Mouse (Mus musculus) fat pad, adult 2 months (tissue): ENCODE data around the gene Fads2.

Experiments
- DNase-seq: peaks from one replicate; pipeline ENCODE4 v3.0.0-alpha.2; 2011; ENCODE audit warnings: low read depth, low spot score; ENCODE audit errors: extremely low read depth

Fads2 gene

DNA sequence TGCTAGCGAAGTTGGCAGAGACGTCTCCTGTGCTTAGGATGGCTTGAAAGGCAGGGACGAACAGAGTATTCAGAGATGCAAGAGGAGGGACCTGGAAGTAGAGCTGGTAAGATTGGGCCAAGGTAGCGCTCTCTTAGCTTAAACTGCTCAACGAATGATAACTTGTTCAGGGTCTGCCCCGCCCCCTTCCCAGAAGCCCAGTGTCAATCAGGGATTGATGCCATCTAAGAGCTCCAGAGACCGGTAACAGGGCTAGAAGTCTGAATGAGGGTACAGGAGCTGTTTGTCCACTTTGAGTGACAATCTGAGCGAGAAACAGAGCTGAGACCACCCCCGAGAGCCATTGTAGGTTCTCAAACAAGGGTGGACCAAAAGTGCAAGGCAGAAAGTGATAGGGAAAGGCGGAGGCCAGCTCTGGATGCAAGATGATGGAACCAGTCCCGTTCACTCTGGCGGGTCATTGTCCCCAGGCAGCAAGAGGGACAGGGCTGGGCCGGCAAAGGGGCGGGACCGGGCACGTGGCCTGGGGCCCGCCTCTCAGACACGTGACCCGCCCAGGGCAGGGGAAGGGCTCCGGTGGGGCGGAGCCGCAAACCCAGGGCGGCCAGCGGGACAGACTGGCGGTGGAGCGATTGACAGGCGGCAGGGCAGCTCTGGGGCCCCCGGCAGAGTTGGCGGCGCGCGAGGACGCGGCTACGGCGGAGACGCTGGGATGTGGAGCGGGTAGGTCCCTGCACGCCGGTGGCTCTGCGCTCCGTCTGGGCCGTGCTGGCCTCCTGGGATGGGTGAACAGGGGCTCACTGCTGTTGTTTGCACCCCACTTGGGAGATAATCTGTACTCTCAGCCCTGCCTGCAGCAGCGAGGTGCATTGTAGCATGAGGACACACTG is 83.7 kb downstream of the Fads2 start:
- DNase-seq, result no peak

DNA sequence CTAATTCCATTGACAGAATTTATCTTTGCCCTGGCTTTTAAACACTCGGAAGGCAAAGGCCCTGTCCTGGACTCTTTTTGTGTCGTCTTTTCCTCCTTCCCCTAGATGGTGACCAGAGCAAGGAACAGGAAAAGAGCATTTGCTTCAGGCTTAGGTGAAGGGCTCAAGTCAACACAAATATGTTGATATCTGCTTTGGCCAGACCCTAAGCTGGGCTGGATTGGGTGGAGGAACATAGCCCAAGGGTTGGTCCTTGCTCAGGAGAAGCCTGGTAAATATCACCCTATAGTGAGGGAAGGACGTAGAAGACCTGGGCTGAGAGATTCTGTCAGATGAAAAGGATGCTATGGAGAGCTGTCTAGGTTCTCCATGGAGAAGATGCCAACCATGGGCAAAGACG is 85.4 kb downstream of the Fads2 start:
- no peak for DNase-seq

DNA sequence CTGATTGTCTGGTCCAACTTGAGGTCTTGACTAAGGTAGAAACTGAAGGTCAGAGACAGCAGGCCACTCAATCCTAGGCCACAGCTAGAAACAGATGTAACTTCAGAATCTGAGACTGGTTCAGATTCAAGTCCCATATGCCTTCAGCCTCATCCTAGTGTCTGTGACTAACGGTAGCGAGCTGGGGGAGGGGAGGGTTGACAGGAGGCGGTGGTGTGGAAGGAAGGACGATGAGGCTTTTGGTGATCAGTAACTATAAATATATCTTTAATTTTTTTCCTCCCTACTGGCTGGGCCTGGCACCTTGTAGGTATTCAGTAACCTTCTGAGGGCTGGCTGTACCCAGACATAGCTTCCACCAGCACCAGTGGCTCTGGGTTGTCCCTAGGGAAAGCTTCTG is 86.1 kb downstream of the Fads2 start:
- DNase-seq, result no peak

DNA sequence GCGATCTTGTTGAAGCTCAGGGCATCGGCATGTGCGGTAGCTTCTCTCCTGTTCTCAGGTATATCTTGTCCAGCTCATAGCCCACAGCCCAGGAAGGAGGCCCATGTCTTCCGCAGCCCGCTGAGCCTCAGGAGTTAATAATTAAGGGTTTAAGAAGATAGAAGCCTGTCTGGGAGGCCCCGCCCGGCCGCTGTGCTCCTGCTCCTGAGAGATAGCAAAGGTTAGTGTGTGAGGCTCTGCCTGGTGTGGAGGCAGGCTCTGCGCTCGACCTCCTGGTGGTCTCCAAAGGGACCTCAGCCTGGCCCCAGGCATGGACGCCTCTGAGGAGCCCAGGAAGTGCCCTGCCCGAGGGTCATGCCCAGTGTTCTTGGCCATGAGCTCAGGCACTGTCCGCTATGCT is 86.7 kb downstream of the Fads2 start:
- no peak for DNase-seq

DNA sequence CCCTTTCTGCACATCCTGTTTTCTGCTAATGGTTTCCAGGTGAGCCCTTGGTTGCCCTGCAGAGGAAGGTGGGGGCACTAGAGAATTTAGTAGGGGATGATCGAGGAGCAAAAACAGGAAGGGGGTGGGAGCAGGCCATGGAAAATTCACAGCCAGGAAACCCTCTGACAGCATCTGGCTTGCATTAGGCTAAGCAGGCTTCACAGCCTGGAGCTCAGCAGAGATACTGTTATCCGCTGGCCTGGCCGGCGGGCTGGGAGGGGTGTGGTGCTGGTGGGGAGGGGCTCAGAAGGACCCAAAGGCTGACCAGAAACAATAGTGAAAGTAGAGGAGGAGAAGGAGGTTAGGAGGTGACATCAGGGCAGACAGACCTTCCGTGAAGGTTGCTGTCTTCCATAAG is 87.6 kb downstream of the Fads2 start:
- DNase-seq, result no peak

DNA sequence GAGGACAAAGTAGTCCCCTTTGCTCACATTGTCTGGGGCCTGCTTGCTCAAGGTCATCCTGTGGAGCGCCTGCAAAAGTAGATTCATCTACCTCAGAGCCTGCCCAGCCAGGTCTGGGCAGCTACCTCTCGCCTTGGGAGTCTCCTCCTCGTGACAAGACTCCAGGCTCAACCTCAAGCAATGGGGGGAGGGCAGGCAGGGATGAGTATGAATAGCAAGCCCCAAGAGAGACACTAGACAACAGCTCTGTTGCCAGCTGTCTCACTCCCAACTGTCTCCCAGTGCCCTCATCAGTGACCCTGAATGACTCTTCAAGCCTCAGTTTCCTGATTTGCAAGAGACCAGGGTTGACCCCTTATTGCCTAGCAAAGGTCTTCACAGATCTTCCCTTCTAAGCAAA is 88.2 kb downstream of the Fads2 start:
- DNase-seq, result no peak

DNA sequence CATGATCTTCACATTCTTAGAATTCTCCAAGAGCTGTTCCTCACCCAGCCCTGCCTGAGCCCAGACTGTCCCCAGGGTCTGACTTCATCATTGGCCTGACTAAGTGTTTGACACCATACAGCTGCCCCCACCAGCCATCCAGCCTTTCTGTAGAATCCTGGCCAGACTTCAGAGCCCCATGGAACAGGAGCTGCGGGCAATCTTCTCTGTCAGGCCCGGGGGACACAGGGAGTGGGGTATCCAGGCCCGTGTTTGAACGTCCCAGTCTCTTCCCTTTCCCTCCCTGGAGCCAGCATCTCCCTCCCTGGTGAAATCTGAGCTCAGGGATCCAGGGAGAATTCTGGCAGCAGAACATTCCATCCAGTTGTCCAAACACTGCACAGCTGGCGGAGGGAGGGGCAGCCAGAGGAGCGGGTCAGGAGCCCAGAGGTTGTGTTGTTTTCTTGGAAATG is 88.7 kb downstream of the Fads2 start:
- DNase-seq, result no peak
